Mouse (Mus musculus) cerebellum, adult 9-10 months (tissue): Measurements from ENCODE around the gene Hrh2.

Experiments
- DNase-seq: peaks from one replicate; pipeline ENCODE4 v3.0.0; 2022

Gene Hrh2

DNA sequence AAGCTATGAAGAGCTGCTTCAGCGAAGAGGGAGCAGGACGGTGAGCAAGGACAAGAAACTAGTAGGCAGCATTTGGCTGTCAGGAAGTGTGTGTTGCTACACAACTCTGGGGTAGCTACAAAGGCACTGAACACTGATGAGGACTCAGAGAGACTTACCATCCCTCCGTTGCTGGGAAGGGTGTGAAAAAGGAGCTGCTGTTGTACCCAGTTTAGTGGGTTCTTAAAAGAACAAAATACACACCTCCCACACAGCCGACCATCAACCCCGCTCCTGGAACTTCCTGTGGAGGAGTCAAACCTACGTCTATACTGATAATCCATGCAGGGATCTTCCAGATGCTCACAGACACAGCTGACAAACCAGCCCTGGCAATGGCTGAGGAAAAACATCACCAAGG lies 85.5 kb downstream of the Hrh2 start:
- DNase-seq: no peak

DNA sequence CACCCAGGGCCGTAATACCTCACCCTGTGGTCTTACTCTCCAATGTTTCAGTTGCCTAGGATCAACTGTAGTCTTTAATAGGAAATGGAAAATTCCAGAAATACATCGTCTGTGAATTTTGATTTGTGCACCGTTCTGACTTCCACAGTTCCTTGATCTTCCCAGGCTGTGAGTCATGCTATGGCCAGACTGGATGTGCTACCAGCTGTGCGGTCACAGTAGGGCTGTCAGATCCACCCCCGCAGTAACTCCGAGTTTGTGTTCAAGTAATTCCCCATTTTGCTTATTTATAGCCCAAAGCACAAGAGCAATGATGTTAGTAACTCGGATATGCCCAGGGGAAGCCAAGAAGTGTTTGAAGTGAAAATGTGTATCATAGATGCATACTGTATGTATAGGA lies 88.4 kb downstream of the Hrh2 start:
- DNase-seq: peak; percentile 71

DNA sequence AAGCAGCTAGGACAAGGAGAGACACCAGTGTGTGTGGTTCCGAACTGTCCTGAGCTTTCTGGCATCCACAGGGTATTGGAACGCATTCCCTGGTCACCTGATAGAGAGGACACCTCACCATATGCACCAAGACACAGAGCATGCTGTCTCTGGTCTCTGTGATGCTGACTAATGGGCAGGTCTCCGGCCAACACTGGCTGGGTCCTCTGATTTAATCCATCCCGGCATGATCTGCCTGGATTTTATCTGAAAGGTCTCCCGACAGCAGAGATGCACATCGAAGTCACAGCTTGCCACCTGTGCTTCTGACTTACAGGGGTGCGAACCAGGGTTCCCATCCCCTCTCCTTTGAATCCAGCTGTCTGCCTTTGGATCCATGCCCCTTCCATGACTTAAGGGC lies 89.2 kb downstream of the Hrh2 start:
- peak; percentile 85 for DNase-seq

DNA sequence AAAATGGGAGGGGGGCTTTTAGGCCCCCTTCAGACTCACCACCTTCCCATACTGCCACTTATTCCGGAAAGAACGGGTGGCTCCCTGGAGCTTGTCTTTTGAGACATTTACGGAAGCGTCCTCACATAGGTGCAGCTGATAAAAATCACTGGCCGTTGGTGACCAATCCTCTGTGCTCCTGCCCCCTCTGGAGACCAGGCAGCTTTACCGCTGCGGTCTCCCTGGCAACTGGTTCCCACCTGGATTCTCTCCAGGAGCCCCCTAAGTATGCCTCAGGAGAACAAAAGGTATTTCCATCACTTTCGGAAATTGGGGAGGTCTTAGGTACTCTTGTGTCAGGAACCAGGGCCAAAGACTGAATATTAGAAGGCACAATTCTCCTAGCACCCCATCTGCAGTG lies 89.7 kb downstream of the Hrh2 start:
- DNase-seq: no peak

DNA sequence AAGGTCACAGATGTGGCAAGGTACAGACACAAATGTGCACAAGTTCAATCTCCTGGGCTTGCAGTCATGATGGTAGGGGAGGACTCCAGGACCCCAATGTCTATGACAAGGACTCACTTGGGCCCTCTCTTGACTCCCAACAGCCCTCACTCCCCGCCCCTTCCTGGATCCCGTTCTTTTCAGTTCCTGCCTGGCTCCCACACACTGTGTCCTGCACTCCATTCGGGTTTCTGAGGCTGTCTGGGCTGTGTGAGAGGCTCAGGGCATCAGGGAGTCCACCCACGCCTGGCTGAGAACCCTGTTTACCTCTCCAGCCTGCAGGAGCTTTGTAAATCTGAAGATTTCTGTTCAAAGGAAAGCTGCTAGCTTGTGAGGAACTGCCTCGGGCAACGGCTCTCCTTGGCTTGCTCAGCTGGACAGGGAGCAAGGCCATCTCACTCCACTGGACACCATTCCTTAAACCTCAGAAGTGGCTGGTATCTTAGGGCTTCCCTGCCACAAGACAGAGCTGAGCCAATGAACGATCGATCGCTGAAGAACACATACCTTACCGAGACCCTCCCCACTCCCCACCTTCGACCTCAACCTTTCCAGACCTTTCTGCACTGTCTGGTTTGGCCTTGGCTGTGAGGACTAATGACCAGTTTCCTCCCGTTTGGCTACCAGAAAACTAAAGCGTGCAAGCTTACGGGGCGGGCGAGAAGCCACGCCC lies 90.4 kb downstream of the Hrh2 start:
- peak; percentile 81 for DNase-seq

DNA sequence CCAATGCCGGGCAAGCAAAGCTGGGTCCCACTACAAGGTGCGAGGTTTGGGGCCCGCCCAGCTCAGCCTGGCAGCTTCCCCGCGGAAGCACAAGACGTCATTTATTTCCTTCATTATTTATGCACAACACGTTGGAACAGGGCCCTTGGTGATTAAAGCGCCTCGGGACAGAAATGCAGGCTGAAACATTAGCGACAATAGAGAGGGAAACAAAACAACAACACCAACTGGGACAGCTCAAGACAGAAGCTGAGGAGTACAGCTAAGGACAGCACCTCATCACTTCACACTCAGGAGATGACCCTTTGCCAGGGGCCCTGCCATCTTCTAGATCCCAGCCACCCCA lies 90.9 kb downstream of the Hrh2 start:
- DNase-seq: peak; percentile 74
